In the genomic region with DNA sequence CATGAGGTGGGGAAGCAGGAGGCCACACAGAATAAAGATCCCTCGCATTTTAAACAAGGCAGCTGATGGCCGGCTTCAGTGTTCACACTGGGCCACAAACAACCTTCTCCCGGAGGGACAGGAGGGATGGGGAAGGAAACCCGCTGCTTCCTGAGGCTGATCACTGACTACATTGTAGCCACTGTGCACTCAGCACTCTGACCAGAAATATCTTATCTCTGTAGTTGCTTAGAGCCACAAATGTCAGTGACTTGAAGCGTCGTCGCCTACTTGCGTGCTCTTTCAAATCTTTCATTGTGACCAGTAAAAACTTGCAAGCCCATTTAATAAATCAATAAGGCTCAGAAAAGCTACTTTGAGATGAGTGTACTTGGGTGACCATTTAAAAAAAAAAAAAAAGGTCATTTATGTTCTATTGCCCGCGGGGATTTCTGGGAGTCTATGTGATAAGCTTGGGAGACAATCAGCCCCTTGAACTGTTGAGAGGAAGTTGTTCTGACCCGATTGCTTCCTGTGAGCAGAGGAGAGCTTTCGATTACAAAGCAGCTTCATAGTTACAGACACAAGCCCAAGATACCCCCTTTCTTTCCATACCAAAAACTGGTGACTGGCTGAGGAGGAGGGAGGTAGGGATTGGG, we compare ENCODE assay signal across 11 mouse cellular contexts. TPM values are rescaled to one million over a fixed set of nuclear protein-coding genes. Genes with fewer than 3 reads are reported as not detected.
DNase-seq lines count a peak whose midpoint lies in the region; ATAC-seq and TF ChIP-seq lines count a peak whose summit lies in the region.
"Had no signal": no experiment of that assay in that cellular context is flagged by ENCODE, and none has a peak within 500 bp of the region (broad histone marks: within the 10 kb centered on the region; RNA-seq: fewer than 3 reads in every experiment).

No protein-coding gene starts in this region.

- ATAC-seq in stomach, embryonic 15.5 days (ENCODE audit: insufficient read depth, low FRiP score, low read depth), result no peak
- no peak for ATAC-seq in stomach, postnatal 0 days (ENCODE audit: low FRiP score, low TSS enrichment)
- ATAC-seq: forebrain, embryonic 13.5 days had no signal

- TF ChIP-seq CTCF in kidney, adult 2 months (conservative IDR thresholded peaks at IDR 0.05; ENCODE audit: insufficient read depth, insufficient read length, low read depth, low read length), result no peak
- no peak for TF ChIP-seq CTCF in stomach, postnatal 0 days (IDR thresholded peaks at IDR 0.05; ENCODE audit: low read depth)

- H3K9ac ChIP-seq in stomach, embryonic 15.5 days, result no peak overlapping the region
- H3K9ac ChIP-seq in stomach, postnatal 0 days (ENCODE audit: low read length), result no peak overlapping the region
- H3K9ac ChIP-seq: forebrain, embryonic 13.5 days; limb, embryonic 12.5 days had no signal

- TF ChIP-seq POLR2A in kidney, adult 2 months (IDR thresholded peaks at IDR 0.05; ENCODE audit: low read depth, low read length), result no peak

- no peaks in the 10 kb centered on the region for H3K9me3 ChIP-seq in stomach, embryonic 15.5 days
- H3K9me3 ChIP-seq in stomach, postnatal 0 days (ENCODE audit: control insufficient read depth, low read length), result no peaks in the 10 kb centered on the region
- H3K9me3 ChIP-seq: forebrain, embryonic 13.5 days; limb, embryonic 12.5 days had no signal

- peak overlapping the region; percentile 19; the same call in 1 of the 2 replicates for H3K4me2 ChIP-seq in stomach, embryonic 15.5 days
- H3K4me2 ChIP-seq in stomach, postnatal 0 days (replicated peaks; ENCODE audit: low read depth), result no peak overlapping the region
- H3K4me2 ChIP-seq: forebrain, embryonic 13.5 days; limb, embryonic 12.5 days had no signal

- H3K36me3 ChIP-seq in kidney, adult 2 months (ENCODE audit: control insufficient read depth, insufficient read depth, low read length), result no peaks in the 10 kb centered on the region
- H3K36me3 ChIP-seq in stomach, embryonic 15.5 days, result no peaks in the 10 kb centered on the region
- no peaks in the 10 kb centered on the region for H3K36me3 ChIP-seq in stomach, postnatal 0 days (ENCODE audit: control insufficient read depth, insufficient read depth, low read length)
- H3K36me3 ChIP-seq: limb, embryonic 12.5 days had no signal

- DNase-seq in kidney, adult 2 months, result no peak
- no peak for DNase-seq in kidney, postnatal 25 days
- DNase-seq in stomach, postnatal 0 days (ENCODE audit: low spot score), result no peak
- peak; percentile 37 for DNase-seq in embryo, embryonic 11 days
- no peak for DNase-seq in neural tube, embryonic 10.5 days (ENCODE audit: extremely low spot score, low spot score)
- DNase-seq in cerebellum, adult 9-10 months, result no peak
- DNase-seq: thymus, postnatal 36 days had no signal

- WGBS in kidney, adult 2 months, result 42% methylated on average over 12 of the region's 12 CpGs
- WGBS in stomach, embryonic 15.5 days, result 48% methylated on average over 12 of the region's 12 CpGs
- 54% methylated on average over 12 of the region's 12 CpGs for WGBS in stomach, postnatal 0 days

- no peak for TF ChIP-seq EP300 in stomach, postnatal 0 days (optimal IDR thresholded peaks at IDR 0.05)

- no peak overlapping the region for H3K4me3 ChIP-seq in kidney, adult 2 months (ENCODE audit: insufficient read depth, low read depth, low read length)
- H3K4me3 ChIP-seq in stomach, embryonic 15.5 days (replicated peaks), result no peak overlapping the region
- H3K4me3 ChIP-seq in stomach, postnatal 0 days (ENCODE audit: low read depth, low read length), result no peak overlapping the region
- H3K4me3 ChIP-seq: forebrain, embryonic 13.5 days; layer of hippocampus, adult 2 months; limb, embryonic 12.5 days had no signal

- 0 out of 2 replicates have a peak overlapping the region, but pooled peaks have one; percentile 12 for H3K27ac ChIP-seq in kidney, adult 2 months (ENCODE audit: insufficient read depth, low read depth, low read length)
- H3K27ac ChIP-seq in stomach, embryonic 15.5 days, result peak overlapping the region; percentile 26; the same call in 1 of the 2 replicates
- H3K27ac ChIP-seq in stomach, postnatal 0 days (replicated peaks), result no peak overlapping the region
- H3K27ac ChIP-seq: forebrain, embryonic 13.5 days; layer of hippocampus, adult 2 months; limb, embryonic 12.5 days had no signal

- H3K27me3 ChIP-seq in kidney, adult 2 months (replicated peaks; ENCODE audit: control insufficient read depth, insufficient read depth, low read length), result no peaks in the 10 kb centered on the region
- H3K27me3 ChIP-seq in stomach, embryonic 15.5 days (replicated peaks), result no peaks in the 10 kb centered on the region
- no peaks in the 10 kb centered on the region for H3K27me3 ChIP-seq in stomach, postnatal 0 days (ENCODE audit: control insufficient read depth, insufficient read depth, low read length)
- H3K27me3 ChIP-seq: forebrain, embryonic 13.5 days; limb, embryonic 12.5 days had no signal

- H3K4me1 ChIP-seq in kidney, adult 2 months (ENCODE audit: control insufficient read depth, insufficient read depth, low read length), result peaks cover 10% of the 10 kb centered on the region; the same call in 1 of the 2 replicates
- H3K4me1 ChIP-seq in stomach, embryonic 15.5 days, result peaks cover 8% of the 10 kb centered on the region; the same call in 1 of the 2 replicates
- no peaks in the 10 kb centered on the region for H3K4me1 ChIP-seq in stomach, postnatal 0 days (replicated peaks; ENCODE audit: control insufficient read depth, insufficient read depth)
- H3K4me1 ChIP-seq: limb, embryonic 12.5 days had no signal

RNA-seq across cellular contexts. Expression of a gene that starts 47.4 kb away (rescaled TPM):
- 23.7 and 28.0 TPM in 2 replicates for polyA plus RNA-seq in kidney, adult 2 months (2012; rRNA removed)
- 15.8 and 17.0 TPM in 2 replicates for polyA plus RNA-seq in stomach, embryonic 15.5 days (2015; fragmentation: Nextera tagmentation; extraction: Ambion mirVana)
- polyA plus RNA-seq in stomach, postnatal 0 days (2015; fragmentation: Nextera tagmentation; extraction: Ambion mirVana), result 7.6 and 7.8 TPM in 2 replicates
